Comparison of ENCODE assay signal across 9 mouse cellular contexts in the genomic region with DNA sequence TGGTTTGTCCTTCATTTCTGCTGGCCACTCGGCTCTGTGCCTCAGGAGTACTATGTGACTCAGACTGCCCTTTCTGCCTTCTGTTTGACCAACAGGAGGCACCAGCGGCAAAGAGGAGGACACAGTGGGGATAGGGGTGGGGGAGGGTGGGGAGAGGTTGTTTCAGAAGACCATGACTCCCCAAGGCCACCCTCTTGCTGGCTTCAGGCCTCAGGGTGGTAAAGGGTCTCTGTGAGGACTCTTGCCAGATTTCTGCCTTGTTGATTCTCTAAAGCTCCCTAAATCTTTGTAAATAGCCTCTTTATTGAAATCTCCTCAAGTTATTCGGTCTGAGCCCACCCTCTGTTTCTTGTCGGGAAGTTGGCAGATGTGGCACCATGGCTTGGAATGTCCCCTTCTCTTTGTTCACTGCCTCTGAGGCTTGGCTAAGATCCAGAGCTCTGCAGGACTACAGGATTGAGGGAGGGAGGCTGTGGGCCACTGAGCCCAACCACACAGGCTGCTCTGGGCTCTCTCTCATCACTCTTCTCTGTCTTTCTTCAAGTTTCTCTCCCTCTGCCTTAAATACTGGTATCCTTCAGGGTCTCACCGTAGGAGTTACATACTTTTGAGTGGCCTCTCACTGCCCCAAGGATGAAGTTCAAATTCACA. TPM values are rescaled to one million over a fixed set of nuclear protein-coding genes. Genes with fewer than 3 reads are reported as not detected.
DNase-seq lines count a peak whose midpoint lies in the region; ATAC-seq lines count a peak whose summit lies in the region.
"Had no signal": no experiment of that assay in that cellular context is flagged by ENCODE, and none has a peak within 500 bp of the region (broad histone marks: within the 10 kb centered on the region; RNA-seq: fewer than 3 reads in every experiment).

No protein-coding gene starts in this region.

- no peaks in the 10 kb centered on the region for H3K9me3 ChIP-seq in heart, embryonic 10.5 days
- no peaks in the 10 kb centered on the region for H3K9me3 ChIP-seq in forebrain, embryonic 15.5 days
- 0 out of 2 replicates have a peak, but pooled peaks cover 2% of the 10 kb centered on the region for H3K9me3 ChIP-seq in neural tube, embryonic 12.5 days

- H3K27me3 ChIP-seq in heart, embryonic 10.5 days (ENCODE audit: insufficient read depth, poor library complexity, severe bottlenecking), result no peaks in the 10 kb centered on the region
- H3K27me3 ChIP-seq in forebrain, embryonic 15.5 days, result no peaks in the 10 kb centered on the region
- no peaks in the 10 kb centered on the region for H3K27me3 ChIP-seq in neural tube, embryonic 12.5 days (replicated peaks)

- no peak overlapping the region for H3K9ac ChIP-seq in forebrain, embryonic 15.5 days (replicated peaks)
- H3K9ac ChIP-seq in neural tube, embryonic 12.5 days, result no peak overlapping the region

- no peak overlapping the region for H3K4me2 ChIP-seq in forebrain, embryonic 15.5 days (replicated peaks)
- 0 out of 2 replicates have a peak overlapping the region, but pooled peaks have one; percentile 14 for H3K4me2 ChIP-seq in neural tube, embryonic 12.5 days (replicated peaks)

- ATAC-seq in cerebellum, adult (ENCODE audit: insufficient number of reproducible peaks, low FRiP score, low TSS enrichment), result peak; percentile 57; the same call in 1 of the 2 replicates
- ATAC-seq in forebrain, embryonic 15.5 days (replicated peaks), result peak; percentile 92
- peak; percentile 95 for ATAC-seq in neural tube, embryonic 12.5 days (ENCODE audit: low FRiP score, low read depth)

- H3K4me3 ChIP-seq in heart, embryonic 10.5 days, result no peak overlapping the region
- no peak overlapping the region for H3K4me3 ChIP-seq in forebrain, embryonic 15.5 days
- no peak overlapping the region for H3K4me3 ChIP-seq in neural tube, embryonic 12.5 days

- H3K27ac ChIP-seq in heart, embryonic 10.5 days, result no peak overlapping the region
- H3K27ac ChIP-seq in forebrain, embryonic 15.5 days (replicated peaks), result no peak overlapping the region
- H3K27ac ChIP-seq in neural tube, embryonic 12.5 days, result no peak overlapping the region

- peak; percentile 77 for DNase-seq in heart, embryonic 10.5 days (ENCODE audit: low spot score)
- DNase-seq in heart, adult 9 months (ENCODE audit: low spot score in 2 of 2), result no peak
- peak; percentile 61 to 68 for DNase-seq in layer of hippocampus, postnatal 10 days (ENCODE audit: low spot score in 2 of 2)
- no peak for DNase-seq in spleen, postnatal 4 days (ENCODE audit: low spot score in 2 of 2)
- no peak for DNase-seq in c-Kit-positive CD71-positive TER-119-positive erythroid progenitor cells, embryonic 14.5 days (ENCODE audit: low spot score)

- 0 out of 2 replicates have a peak, but pooled peaks cover 11% of the 10 kb centered on the region for H3K4me1 ChIP-seq in heart, embryonic 10.5 days
- peaks cover 16% of the 10 kb centered on the region for H3K4me1 ChIP-seq in forebrain, embryonic 15.5 days
- peaks cover 13% of the 10 kb centered on the region for H3K4me1 ChIP-seq in neural tube, embryonic 12.5 days

- no peaks in the 10 kb centered on the region for H3K36me3 ChIP-seq in heart, embryonic 10.5 days
- H3K36me3 ChIP-seq in forebrain, embryonic 15.5 days, result peaks cover 18% of the 10 kb centered on the region
- peaks cover 20% of the 10 kb centered on the region for H3K36me3 ChIP-seq in neural tube, embryonic 12.5 days

- 47% methylated on average over 5 of the region's 5 CpGs for WGBS in heart, embryonic 10.5 days
- WGBS in forebrain, embryonic 15.5 days, result 27% methylated on average over 5 of the region's 5 CpGs
- 40% methylated on average over 5 of the region's 5 CpGs for WGBS in neural tube, embryonic 12.5 days

RNA-seq across cellular contexts. Expression of a gene that starts 11.8 kb away (rescaled TPM):
- polyA plus RNA-seq in heart, embryonic 10.5 days (2016; fragmentation: Nextera tagmentation; extraction: Ambion mirVana), result 6.0 and 8.9 TPM in 2 replicates
- 233 and 250 TPM in 2 replicates for polyA plus RNA-seq in forebrain, embryonic 15.5 days (2015; fragmentation: Nextera tagmentation; extraction: Ambion mirVana)
- 100 to 1,000 TPM; 437 to 472 TPM for total RNA-seq in layer of hippocampus, postnatal 10 days (2021)
- polyA plus RNA-seq in neural tube, embryonic 12.5 days (2016; fragmentation: Nextera tagmentation; extraction: Ambion mirVana), result 114 and 117 TPM in 2 replicates
- total RNA-seq: MEL had no signal

RNA-seq across cellular contexts. Expression of a gene that starts 26.2 kb away (rescaled TPM):
- 14.3 and 14.9 TPM in 2 replicates for polyA plus RNA-seq in heart, embryonic 10.5 days (2016; fragmentation: Nextera tagmentation; extraction: Ambion mirVana)
- polyA plus RNA-seq in forebrain, embryonic 15.5 days (2015; fragmentation: Nextera tagmentation; extraction: Ambion mirVana), result 26.1 and 29.0 TPM in 2 replicates
- 10 to 100 TPM; 50.3 to 53.1 TPM for total RNA-seq in layer of hippocampus, postnatal 10 days (2021)
- 16.8 and 18.8 TPM in 2 replicates for polyA plus RNA-seq in neural tube, embryonic 12.5 days (2016; fragmentation: Nextera tagmentation; extraction: Ambion mirVana)
- total RNA-seq: MEL had no signal

RNA-seq across cellular contexts. Expression of a gene that starts 39.9 kb away (rescaled TPM):
- polyA plus RNA-seq in heart, embryonic 10.5 days (2016; fragmentation: Nextera tagmentation; extraction: Ambion mirVana), result 73.4 and 90.5 TPM in 2 replicates
- 99.1 and 107 TPM in 2 replicates for polyA plus RNA-seq in forebrain, embryonic 15.5 days (2015; fragmentation: Nextera tagmentation; extraction: Ambion mirVana)
- total RNA-seq in layer of hippocampus, postnatal 10 days (2021), result 10 to 100 TPM; 68.7 to 70.2 TPM
- polyA plus RNA-seq in neural tube, embryonic 12.5 days (2016; fragmentation: Nextera tagmentation; extraction: Ambion mirVana), result 93.5 and 99.9 TPM in 2 replicates

Comparison
In these comparisons a context has a peak if more than half of its experiments do, and no peak if none do; other contexts are left out.
1. DNase-seq: peak in heart, embryonic 10.5 days (single experiment) and layer of hippocampus, postnatal 10 days (2 of 2); none in heart, adult 9 months (0 of 2), spleen, postnatal 4 days (0 of 2) and c-Kit-positive CD71-positive TER-119-positive erythroid progenitor cells, embryonic 14.5 days (single experiment).
2. RNA of a gene that starts 11.8 kb away (polyA plus RNA-seq): 233 to 250 TPM in forebrain, embryonic 15.5 days and 114 to 117 TPM in neural tube, embryonic 12.5 days; 6.0 to 8.9 TPM in heart, embryonic 10.5 days; every median in the first group is over 10 times any median in the second.
3. Peak in every context shown above with its lines, with median percentiles within 50 percentile points of each other: ATAC-seq.